Mouse (Mus musculus): ENCODE measurements around the gene Sec62. TPM values are rescaled to one million over a fixed set of nuclear protein-coding genes. Genes with fewer than 3 reads are reported as not detected.

The Sec62 gene
- total RNA-seq (2023) = 10 to 100 TPM; 67.7 to 74.0 TPM

GRCm38 (mm10) chr3:30792737-30793402 lies at the start of gene Sec62:
Gene Sec62, plus strand, starts transcription at chr3:30792875.

GRCm38 (mm10) chr3:30746006-30746405 lies 46.7 kb upstream of the Sec62 start, which contains the start of gene Samd7:
Gene Samd7, plus strand, starts transcription at chr3:30746293.

GRCm38 (mm10) chr3:30855604-30856458 lies 63.2 kb downstream of the Sec62 start, which contains the start of gene Gpr160:
Gene Gpr160, plus strand, starts transcription at chr3:30855950.

Other genes starting within 250 kb of the Sec62 start
- gene Mecom, start 244.9 kb upstream of the Sec62 start, total RNA-seq (2023) = not detected
- gene Actrt3, start 192.9 kb upstream of the Sec62 start, total RNA-seq (2023) = 1 to 10 TPM in 1 of 2 experiments, under 1 TPM in 1; 0.35 to 1.1 TPM
- 10 to 100 TPM; 65.8 to 79.6 TPM for gene Mynn, start 190.8 kb upstream of the Sec62 start, total RNA-seq (2023)
- not detected for gene Lrriq4, start 148.4 kb upstream of the Sec62 start, total RNA-seq (2023)
- not detected for gene Lrrc34, start 145.0 kb upstream of the Sec62 start, total RNA-seq (2023)
- gene Lrrc31, start 93.0 kb upstream of the Sec62 start, total RNA-seq (2023) = not detected
- not detected for gene Samd7, start 46.6 kb upstream of the Sec62 start, total RNA-seq (2023)
- gene Gpr160, start 63.1 kb downstream of the Sec62 start, total RNA-seq (2023) = under 1 TPM in 1 of 2 experiments, not detected in 1; 0.70 TPM
- 10 to 100 TPM; 65.0 to 65.6 TPM for gene Phc3, start 176.5 kb downstream of the Sec62 start, total RNA-seq (2023)
- 10 to 100 TPM; 16.0 to 24.6 TPM for gene Prkci, start 202.9 kb downstream of the Sec62 start, total RNA-seq (2023)

All from B cell, adult 67 days (primary cell).